Mouse (Mus musculus): ENCODE measurements around the gene Ehhadh.

- TF ChIP-seq CTCF (IDR thresholded peaks at IDR 0.05; ENCODE audit: insufficient read depth, low read length) (no peak), POLR2A (IDR thresholded peaks at IDR 0.05; ENCODE audit: borderline replicate concordance, extremely low read depth, low read depth, low read length) (no peak)
These were observed 46.1 kb downstream of the Ehhadh start for GRCm38 (mm10) chr16:21741542-21741941.

Measured in lung, adult 2 months (tissue).